Mouse (Mus musculus): ENCODE results near the gene Olfr70. TPM values are rescaled to one million over a fixed set of nuclear protein-coding genes. Genes with fewer than 3 reads are reported as not detected.

The Olfr70 gene
- polyA plus RNA-seq, 1 experiment: not detected

- no peak overlapping the region for H3K4me2 ChIP-seq (ENCODE audit: low read depth)
- H3K4me3 ChIP-seq: no peak overlapping the region
- no peaks in the 10 kb centered on the region for H3K79me2 ChIP-seq (ENCODE audit: control insufficient read depth, insufficient read depth)
- no peak overlapping the region for H3ac ChIP-seq (ENCODE audit: control insufficient read depth, insufficient read length)
- H3K27me3 ChIP-seq (ENCODE audit: control insufficient read depth, insufficient read depth, insufficient read length): no peaks in the 10 kb centered on the region
- H3K36me3 ChIP-seq (ENCODE audit: control insufficient read depth, insufficient read depth): no peaks in the 10 kb centered on the region
- TF ChIP-seq REST (IDR thresholded peaks at IDR 0.05; ENCODE audit: insufficient read depth, insufficient read length) (no peak), TCF3 (IDR thresholded peaks at IDR 0.05; ENCODE audit: insufficient read length, low read depth) (no peak), TCF12 (IDR thresholded peaks at IDR 0.05; ENCODE audit: insufficient read depth, poor library complexity, severe bottlenecking) (no peak), POLR2AphosphoS2 (IDR thresholded peaks at IDR 0.05; ENCODE audit: insufficient read length, low read depth) (no peak), SRF (IDR thresholded peaks at IDR 0.05; ENCODE audit: control insufficient read depth, insufficient read length, low read depth) (no peak), E2F4 (IDR thresholded peaks at IDR 0.05; ENCODE audit: insufficient read depth) (no peak), MYOD1 (IDR thresholded peaks at IDR 0.05; ENCODE audit: control insufficient read depth in 1 of 3, insufficient read length in 2 of 3, low read depth in 2 of 3) (no peak), POLR2A (IDR thresholded peaks at IDR 0.05; ENCODE audit: insufficient read length, low read depth) (no peak), CEBPB (IDR thresholded peaks at IDR 0.05; ENCODE audit: insufficient read depth, poor library complexity, severe bottlenecking) (no peak), MAX (IDR thresholded peaks at IDR 0.05; ENCODE audit: low read depth) (no peak), MYOG (IDR thresholded peaks at IDR 0.05; ENCODE audit: control insufficient read depth in 1 of 3, insufficient read depth in 1 of 3, insufficient read length in 2 of 3, low read depth in 2 of 3) (no peak), USF1 (IDR thresholded peaks at IDR 0.05; ENCODE audit: low read depth) (no peak)
Observed at GRCm38 (mm10) chr4:43741526-43741925, 40.9 kb upstream of the Olfr70 start.

GRCm38 (mm10) chr4:43738989-43739674 lies 38.5 kb upstream of the Olfr70 start:
- Histone ChIP-seq H3K4me3 (no peak overlapping the region), H3K27me3 (ENCODE audit: control insufficient read depth, insufficient read depth, insufficient read length) (no peaks in the 10 kb centered on the region), H3K4me2 (ENCODE audit: low read depth) (no peak overlapping the region), H3K79me2 (ENCODE audit: control insufficient read depth, insufficient read depth) (no peaks in the 10 kb centered on the region), H3K36me3 (ENCODE audit: control insufficient read depth, insufficient read depth) (no peaks in the 10 kb centered on the region), H3ac (ENCODE audit: control insufficient read depth, insufficient read length) (no peak overlapping the region)
- TF ChIP-seq USF1 (IDR thresholded peaks at IDR 0.05; ENCODE audit: low read depth) (no peak), POLR2AphosphoS2 (IDR thresholded peaks at IDR 0.05; ENCODE audit: insufficient read length, low read depth) (no peak)

GRCm38 (mm10) chr4:43737144-43737543 lies 36.5 kb upstream of the Olfr70 start:
- Histone ChIP-seq H3ac (ENCODE audit: control insufficient read depth, insufficient read length) (no peak overlapping the region), H3K4me3 (no peak overlapping the region), H3K27me3 (ENCODE audit: control insufficient read depth, insufficient read depth, insufficient read length) (no peaks in the 10 kb centered on the region), H3K79me2 (ENCODE audit: control insufficient read depth, insufficient read depth) (no peaks in the 10 kb centered on the region), H3K36me3 (ENCODE audit: control insufficient read depth, insufficient read depth) (no peaks in the 10 kb centered on the region), H3K4me2 (ENCODE audit: low read depth) (no peak overlapping the region)
- TF ChIP-seq USF1 (IDR thresholded peaks at IDR 0.05; ENCODE audit: low read depth) (no peak), MYOD1 (IDR thresholded peaks at IDR 0.05; ENCODE audit: control insufficient read depth in 1 of 3, insufficient read length in 2 of 3, low read depth in 2 of 3) (no peak), SRF (IDR thresholded peaks at IDR 0.05; ENCODE audit: control insufficient read depth, insufficient read length, low read depth) (no peak), MYOG (IDR thresholded peaks at IDR 0.05; ENCODE audit: control insufficient read depth in 1 of 3, insufficient read depth in 1 of 3, insufficient read length in 2 of 3, low read depth in 2 of 3) (no peak), REST (IDR thresholded peaks at IDR 0.05; ENCODE audit: insufficient read depth, insufficient read length) (no peak), TCF3 (IDR thresholded peaks at IDR 0.05; ENCODE audit: insufficient read length, low read depth) (no peak), POLR2AphosphoS2 (IDR thresholded peaks at IDR 0.05; ENCODE audit: insufficient read length, low read depth) (no peak), CEBPB (IDR thresholded peaks at IDR 0.05; ENCODE audit: insufficient read depth, poor library complexity, severe bottlenecking) (no peak), TCF12 (IDR thresholded peaks at IDR 0.05; ENCODE audit: insufficient read depth, poor library complexity, severe bottlenecking) (no peak), E2F4 (IDR thresholded peaks at IDR 0.05; ENCODE audit: insufficient read depth) (no peak), MAX (IDR thresholded peaks at IDR 0.05; ENCODE audit: low read depth) (no peak), POLR2A (IDR thresholded peaks at IDR 0.05; ENCODE audit: insufficient read length, low read depth) (no peak)

- H3K36me3 ChIP-seq (ENCODE audit: control insufficient read depth, insufficient read depth): no peaks in the 10 kb centered on the region
- TF ChIP-seq REST (IDR thresholded peaks at IDR 0.05; ENCODE audit: insufficient read depth, insufficient read length) (no peak), MAX (IDR thresholded peaks at IDR 0.05; ENCODE audit: low read depth) (no peak), POLR2AphosphoS2 (IDR thresholded peaks at IDR 0.05; ENCODE audit: insufficient read length, low read depth) (no peak), MYOD1 (IDR thresholded peaks at IDR 0.05; ENCODE audit: control insufficient read depth in 1 of 3, insufficient read length in 2 of 3, low read depth in 2 of 3) (no peak), SRF (IDR thresholded peaks at IDR 0.05; ENCODE audit: control insufficient read depth, insufficient read length, low read depth) (no peak), CEBPB (IDR thresholded peaks at IDR 0.05; ENCODE audit: insufficient read depth, poor library complexity, severe bottlenecking) (no peak), MYOG (IDR thresholded peaks at IDR 0.05; ENCODE audit: control insufficient read depth in 1 of 3, insufficient read depth in 1 of 3, insufficient read length in 2 of 3, low read depth in 2 of 3) (no peak), TCF3 (IDR thresholded peaks at IDR 0.05; ENCODE audit: insufficient read length, low read depth) (no peak), TCF12 (IDR thresholded peaks at IDR 0.05; ENCODE audit: insufficient read depth, poor library complexity, severe bottlenecking) (no peak), E2F4 (IDR thresholded peaks at IDR 0.05; ENCODE audit: insufficient read depth) (no peak)
Observed at GRCm38 (mm10) chr4:43733186-43733585, 32.6 kb upstream of the Olfr70 start.

GRCm38 (mm10) chr4:43732171-43732570 lies 31.6 kb upstream of the Olfr70 start:
- no peak overlapping the region for H3ac ChIP-seq (ENCODE audit: control insufficient read depth, insufficient read length)
- no peaks in the 10 kb centered on the region for H3K79me2 ChIP-seq (ENCODE audit: control insufficient read depth, insufficient read depth)
- H3K36me3 ChIP-seq (ENCODE audit: control insufficient read depth, insufficient read depth): no peaks in the 10 kb centered on the region
- TF ChIP-seq TCF12 (IDR thresholded peaks at IDR 0.05; ENCODE audit: insufficient read depth, poor library complexity, severe bottlenecking) (no peak), MAX (IDR thresholded peaks at IDR 0.05; ENCODE audit: low read depth) (no peak), USF1 (IDR thresholded peaks at IDR 0.05; ENCODE audit: low read depth) (no peak), POLR2AphosphoS2 (IDR thresholded peaks at IDR 0.05; ENCODE audit: insufficient read length, low read depth) (no peak), SRF (IDR thresholded peaks at IDR 0.05; ENCODE audit: control insufficient read depth, insufficient read length, low read depth) (no peak), CEBPB (IDR thresholded peaks at IDR 0.05; ENCODE audit: insufficient read depth, poor library complexity, severe bottlenecking) (no peak), TCF3 (IDR thresholded peaks at IDR 0.05; ENCODE audit: insufficient read length, low read depth) (no peak), REST (IDR thresholded peaks at IDR 0.05; ENCODE audit: insufficient read depth, insufficient read length) (no peak), POLR2A (IDR thresholded peaks at IDR 0.05; ENCODE audit: insufficient read length, low read depth) (no peak), E2F4 (IDR thresholded peaks at IDR 0.05; ENCODE audit: insufficient read depth) (no peak), MYOG (IDR thresholded peaks at IDR 0.05; ENCODE audit: control insufficient read depth in 1 of 3, insufficient read depth in 1 of 3, insufficient read length in 2 of 3, low read depth in 2 of 3) (no peak), MYOD1 (IDR thresholded peaks at IDR 0.05; ENCODE audit: control insufficient read depth in 1 of 3, insufficient read length in 2 of 3, low read depth in 2 of 3) (no peak)
- no peak overlapping the region for H3K4me3 ChIP-seq
- no peaks in the 10 kb centered on the region for H3K27me3 ChIP-seq (ENCODE audit: control insufficient read depth, insufficient read depth, insufficient read length)
- H3K4me2 ChIP-seq (ENCODE audit: low read depth): no peak overlapping the region

More at GRCm38 (mm10) chr4:43733186-43733585, 32.6 kb upstream of the Olfr70 start:
- H3ac ChIP-seq (ENCODE audit: control insufficient read depth, insufficient read length): no peak overlapping the region
- H3K27me3 ChIP-seq (ENCODE audit: control insufficient read depth, insufficient read depth, insufficient read length): no peaks in the 10 kb centered on the region
- H3K79me2 ChIP-seq (ENCODE audit: control insufficient read depth, insufficient read depth): no peaks in the 10 kb centered on the region
- H3K4me2 ChIP-seq (ENCODE audit: low read depth): no peak overlapping the region
- no peak overlapping the region for H3K4me3 ChIP-seq
